Mouse (Mus musculus) hindbrain, postnatal 0 days (tissue): ENCODE data around the gene Dock10. TPM values are rescaled to one million over a fixed set of nuclear protein-coding genes. Genes with fewer than 3 reads are reported as not detected.

Experiments
- ATAC-seq: fragments of 200-750 bp; cut with Nextera tagmentation; 2 replicates; pipeline ENCODE4 v1.8.0; 2017; ENCODE audit warnings: mild to moderate bottlenecking, moderate TSS enrichment, moderate library complexity
- DNase-seq: peaks from one replicate; pipeline ENCODE4 v3.0.0-alpha.2; 2015; ENCODE audit warnings: low spot score
- H3K27ac ChIP-seq: fragments of 300-500 bp; sonication (generic); 2 replicates; pipeline ENCODE4 v1.5.1; 2014; ENCODE audit warnings: mild to moderate bottlenecking
- H3K27me3 ChIP-seq: fragments of 300-500 bp; sonication (generic); 2 replicates; pipeline ENCODE4 v1.6.1; 2014; ENCODE audit warnings: low read length, mixed read lengths; ENCODE audit not compliant: insufficient read depth
- H3K36me3 ChIP-seq: fragments of 300-500 bp; sonication (generic); 2 replicates; pipeline ENCODE4 v1.6.1; 2014; ENCODE audit warnings: low read length, mixed read lengths; ENCODE audit not compliant: insufficient read depth
- H3K4me1 ChIP-seq: fragments of 300-500 bp; sonication (generic); 2 replicates; pipeline ENCODE4 v1.6.1; 2014; ENCODE audit warnings: antibody characterized with exemption, low read length, mixed read lengths; ENCODE audit not compliant: insufficient read depth
- H3K4me2 ChIP-seq: fragments of 300-500 bp; sonication (generic); 2 replicates; pipeline ENCODE4 v1.6.1; 2014; ENCODE audit warnings: low read depth, mild to moderate bottlenecking, low read length, moderate library complexity, mixed read lengths
- H3K4me3 ChIP-seq: fragments of 300-500 bp; sonication (generic); 2 replicates; pipeline ENCODE4 v1.5.1; 2014; ENCODE audit warnings: low read length
- H3K9ac ChIP-seq: fragments of 300-500 bp; sonication (generic); replicated peaks from 2 replicates; pipeline ENCODE4 v1.6.1; 2014; ENCODE audit warnings: mild to moderate bottlenecking, low read length, moderate library complexity, mixed read lengths
- H3K9me3 ChIP-seq: fragments of 300-500 bp; sonication (generic); 2 replicates; pipeline ENCODE4 v1.6.1; 2016; ENCODE audit warnings: low read length, mixed read lengths
- CTCF ChIP-seq: IDR thresholded peaks from 2 replicates; pipeline ENCODE4 v1.5.1; 2016; ENCODE audit warnings: antibody characterized with exemption, control low read depth, low read depth
- WGBS: fragments of 180-500 bp; shearing (Covaris S2); extraction: QIAGEN DNeasy Blood & Tissue Kit; methylation state at CpG from one replicate; pipeline ENCODE4 v1.1.7; 2014; 5-methylcytosine and 5-hydroxymethylcytosine counted together
- polyA plus RNA-seq: library from polyadenylated mRNA; unstranded; fragments of >200 nt; fragmentation: Nextera tagmentation; extraction: Ambion mirVana; gene quantifications from 2 replicates; pipeline ENCODE4 v1.2.1, GENCODE M21; 2015
- total RNA-seq: library from RNA; depleted of rRNA; stranded (reverse); fragments of >200 nt; gene quantifications from 2 replicates; pipeline ENCODE4 v1.2.3, GENCODE M21; 2014

Gene Dock10
- total and polyA plus RNA-seq, 2 experiments from 2014 or later, result 4.8 to 21.6 TPM

DNA sequence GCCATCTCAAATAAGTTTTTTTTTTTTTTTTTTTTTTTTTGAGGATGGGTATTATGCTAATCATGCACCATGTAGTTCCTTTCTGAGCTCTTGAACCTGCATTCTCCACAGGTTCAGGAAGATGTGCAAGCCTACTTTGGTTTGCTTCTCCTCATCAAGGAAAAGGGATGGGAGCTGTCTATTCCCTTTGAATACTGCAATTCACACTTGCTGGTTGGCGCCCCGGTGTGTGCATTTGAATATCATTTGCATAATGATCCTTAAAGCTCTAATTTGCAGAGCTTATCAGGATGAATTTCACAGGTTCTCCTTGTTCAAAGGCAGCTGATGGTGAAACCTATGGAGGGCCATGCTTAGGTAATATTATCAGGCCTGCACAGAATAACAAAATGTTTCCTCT, 237.9 kb downstream of the Dock10 start:
- no peaks in the 10 kb centered on the region; the same call in 1 of the 2 replicates for H3K36me3 ChIP-seq
- WGBS, result 32% methylated on average over 2 of the region's 2 CpGs

DNA sequence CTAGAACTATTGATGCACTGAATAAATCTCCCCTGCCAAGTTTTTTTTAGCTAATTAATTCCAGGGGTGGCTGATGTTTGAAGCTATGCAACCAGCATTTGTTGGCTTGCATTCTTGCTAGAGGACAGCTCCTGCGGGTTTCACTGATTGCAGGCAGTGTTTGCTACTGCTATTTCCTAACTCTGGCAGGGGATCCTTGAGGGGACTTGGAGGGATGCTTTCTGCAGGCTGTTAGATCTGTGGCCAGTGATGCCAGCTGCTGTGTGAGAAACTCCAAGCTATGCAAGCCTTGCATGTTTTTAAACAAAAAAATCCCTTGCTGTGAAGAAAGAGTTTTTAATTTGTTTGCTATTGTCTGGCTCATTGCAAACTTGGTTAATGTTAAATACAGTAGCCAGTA, 238.4 kb downstream of the Dock10 start:
- Histone ChIP-seq H3K9me3 (no peaks in the 10 kb centered on the region), H3K27ac (no peak overlapping the region), H3K36me3 (no peaks in the 10 kb centered on the region; the same call in 1 of the 2 replicates), H3K4me1 (no peaks in the 10 kb centered on the region), H3K9ac (no peak overlapping the region), H3K4me2 (no peak overlapping the region), H3K27me3 (no peaks in the 10 kb centered on the region), H3K4me3 (no peak overlapping the region)
- ATAC-seq (no peak), DNase-seq (peak; percentile 19)
- no peak for TF ChIP-seq CTCF
- 5% methylated on average over 1 of the region's 1 CpGs for WGBS

More for the DNA sequence above, 237.9 kb downstream of the Dock10 start:
- H3K9ac ChIP-seq, result no peak overlapping the region
- DNase-seq (no peak), ATAC-seq (no peak)
- no peaks in the 10 kb centered on the region for H3K27me3 ChIP-seq
- H3K9me3 ChIP-seq, result no peaks in the 10 kb centered on the region
- no peak for TF ChIP-seq CTCF
- no peak overlapping the region for H3K4me3 ChIP-seq
- no peak overlapping the region for H3K27ac ChIP-seq
- H3K4me1 ChIP-seq, result no peaks in the 10 kb centered on the region
- no peak overlapping the region for H3K4me2 ChIP-seq

- no peak overlapping the region for H3K4me2 ChIP-seq
- H3K9ac ChIP-seq, result no peak overlapping the region
- peak; percentile 69 for TF ChIP-seq CTCF
- H3K27ac ChIP-seq, result no peak overlapping the region
- no peaks in the 10 kb centered on the region for H3K27me3 ChIP-seq
- no peaks in the 10 kb centered on the region for H3K4me1 ChIP-seq
- 47% methylated on average over 6 of the region's 6 CpGs for WGBS
- peak; percentile 73 for DNase-seq
- no peaks in the 10 kb centered on the region for H3K9me3 ChIP-seq
- no peak overlapping the region for H3K4me3 ChIP-seq
- ATAC-seq, result no peak
- no peaks in the 10 kb centered on the region; the same call in 1 of the 2 replicates for H3K36me3 ChIP-seq
Observed at GRCm38 (mm10) chr1:80515836-80516235, 242.5 kb downstream of the Dock10 start.

DNA sequence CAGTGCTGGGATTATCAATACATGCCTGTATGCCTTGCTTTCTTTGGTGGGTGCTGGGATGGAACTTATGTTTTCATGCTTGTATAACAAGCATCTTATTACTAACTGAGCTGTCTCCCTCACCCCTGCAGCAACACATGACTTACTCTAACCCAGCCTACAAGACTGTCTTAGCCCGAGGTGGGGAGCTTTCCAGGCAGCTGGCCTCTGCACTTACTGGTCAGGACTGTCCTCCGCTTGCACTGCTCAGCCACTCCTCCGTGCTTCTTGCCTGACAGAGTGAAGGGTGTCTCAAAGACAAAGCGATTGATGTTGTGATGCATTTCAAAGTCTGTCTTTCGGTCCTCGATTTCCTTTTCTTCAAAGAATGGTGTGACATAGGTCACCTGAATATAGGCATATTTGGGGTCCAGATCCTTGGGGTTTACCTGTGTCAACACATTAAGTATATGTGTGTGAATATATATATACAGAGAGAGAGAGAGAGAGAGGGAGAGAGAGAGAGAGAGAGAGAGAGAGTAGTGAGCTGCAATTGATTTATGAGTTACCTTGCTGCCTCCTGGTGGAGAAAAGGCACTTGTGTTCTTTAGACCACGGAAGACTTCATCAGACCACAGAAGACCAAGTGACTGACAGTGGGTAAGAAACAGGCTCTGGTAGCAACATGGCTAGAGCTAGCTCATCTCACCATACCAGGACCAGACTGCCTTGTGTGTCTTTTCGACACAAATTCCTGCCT, 245.9 kb downstream of the Dock10 start:
- DNase-seq (peak; percentile 70), ATAC-seq (peak; percentile 61; the same call in 1 of the 2 replicates)
- H3K9me3 ChIP-seq, result no peaks in the 10 kb centered on the region
- 62% methylated on average over 8 of the region's 8 CpGs for WGBS
- TF ChIP-seq CTCF, result peak; percentile 73
- H3K27ac ChIP-seq, result no peak overlapping the region
- no peak overlapping the region for H3K4me2 ChIP-seq
- H3K4me1 ChIP-seq, result no peaks in the 10 kb centered on the region
- H3K36me3 ChIP-seq, result no peaks in the 10 kb centered on the region
- no peak overlapping the region for H3K9ac ChIP-seq
- no peaks in the 10 kb centered on the region for H3K27me3 ChIP-seq
- H3K4me3 ChIP-seq, result no peak overlapping the region

DNA sequence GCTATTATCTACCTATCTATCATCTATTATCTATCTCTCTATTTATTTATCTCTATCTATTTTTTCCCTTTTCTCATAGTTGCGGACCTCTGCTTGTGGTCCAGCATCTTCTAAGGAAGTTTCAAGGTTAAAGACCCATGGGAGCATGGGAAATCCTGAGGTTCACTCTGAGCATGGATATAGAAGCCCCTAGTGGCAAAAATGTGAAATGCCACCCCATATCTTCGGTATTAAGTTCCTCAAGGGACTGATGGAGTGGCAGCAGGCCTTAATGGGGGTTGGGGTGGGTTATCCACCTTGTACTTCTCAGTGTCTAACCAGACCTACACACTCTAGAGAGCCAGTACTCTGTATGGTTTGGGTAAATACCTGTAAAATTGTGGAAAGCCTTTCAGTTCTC, 253.6 kb downstream of the Dock10 start:
- H3K27ac ChIP-seq, result no peak overlapping the region
- H3K4me2 ChIP-seq, result no peak overlapping the region
- no peaks in the 10 kb centered on the region for H3K27me3 ChIP-seq
- WGBS, result 90% methylated on average over 2 of the region's 2 CpGs
- no peaks in the 10 kb centered on the region for H3K36me3 ChIP-seq
- TF ChIP-seq CTCF, result peak; percentile 54
- H3K4me3 ChIP-seq, result no peak overlapping the region
- H3K9me3 ChIP-seq, result no peaks in the 10 kb centered on the region
- H3K9ac ChIP-seq, result no peak overlapping the region
- no peaks in the 10 kb centered on the region for H3K4me1 ChIP-seq
- DNase-seq (no peak), ATAC-seq (no peak)

GRCm38 (mm10) chr1:80504081-80504480, 254.2 kb downstream of the Dock10 start:
- no peak for TF ChIP-seq CTCF
- Histone ChIP-seq H3K4me2 (no peak overlapping the region), H3K9ac (no peak overlapping the region), H3K27ac (no peak overlapping the region), H3K4me3 (no peak overlapping the region), H3K4me1 (no peaks in the 10 kb centered on the region), H3K27me3 (no peaks in the 10 kb centered on the region), H3K36me3 (no peaks in the 10 kb centered on the region), H3K9me3 (no peaks in the 10 kb centered on the region)
- 95% methylated on average over 4 of the region's 4 CpGs for WGBS
- no peak for DNase-seq
- no peak for ATAC-seq

- no peak for DNase-seq
- no peaks in the 10 kb centered on the region for H3K4me1 ChIP-seq
- no peak overlapping the region for H3K4me2 ChIP-seq
- H3K4me3 ChIP-seq, result no peak overlapping the region
- TF ChIP-seq CTCF, result no peak
- H3K9ac ChIP-seq, result no peak overlapping the region
- no peak overlapping the region for H3K27ac ChIP-seq
- H3K27me3 ChIP-seq, result no peaks in the 10 kb centered on the region
- no peak for ATAC-seq
- H3K9me3 ChIP-seq, result no peaks in the 10 kb centered on the region
- H3K36me3 ChIP-seq, result no peaks in the 10 kb centered on the region
- WGBS, result 79% methylated on average over 9 of the region's 9 CpGs
Observed at GRCm38 (mm10) chr1:80502456-80503165, 255.7 kb downstream of the Dock10 start.
